Mouse (Mus musculus) stomach, embryonic 15.5 days (tissue): ENCODE data around the gene Prune1. TPM values are rescaled to one million over a fixed set of nuclear protein-coding genes. Genes with fewer than 3 reads are reported as not detected.
A peak's percentile ranks its signal among the peaks of the same experiment; 100 is the strongest.

ENCODE experiments used
- ATAC-seq: fragments of 200-750 bp; cut with Nextera tagmentation; 2 replicates; pipeline ENCODE4 v1.8.0; 2017; ENCODE audit warnings: low read depth, moderate number of reproducible peaks, moderate TSS enrichment; ENCODE audit not compliant: insufficient read depth, low FRiP score
- H3K27ac ChIP-seq: fragments of 300-500 bp; sonication (generic); 2 replicates; pipeline ENCODE4 v1.5.1; 2015; ENCODE audit warnings: mild to moderate bottlenecking, inconsistent platforms
- H3K27me3 ChIP-seq: fragments of 300-500 bp; sonication (generic); replicated peaks from 2 replicates; pipeline ENCODE4 v1.6.1; 2015; ENCODE audit warnings: inconsistent platforms
- H3K36me3 ChIP-seq: fragments of 300-500 bp; sonication (generic); 2 replicates; pipeline ENCODE4 v1.6.1; 2015; ENCODE audit warnings: inconsistent platforms
- H3K4me1 ChIP-seq: fragments of 300-500 bp; sonication (generic); 2 replicates; pipeline ENCODE4 v1.6.1; 2015; ENCODE audit warnings: inconsistent platforms
- H3K4me2 ChIP-seq: fragments of 300-500 bp; sonication (generic); 2 replicates; pipeline ENCODE4 v1.6.1; 2015; ENCODE audit warnings: mild to moderate bottlenecking, inconsistent platforms
- H3K4me3 ChIP-seq: fragments of 300-500 bp; sonication (generic); replicated peaks from 2 replicates; pipeline ENCODE4 v1.5.1; 2015; ENCODE audit warnings: inconsistent platforms
- H3K9ac ChIP-seq: fragments of 300-500 bp; sonication (generic); 2 replicates; pipeline ENCODE4 v1.6.1; 2015; ENCODE audit warnings: inconsistent platforms
- H3K9me3 ChIP-seq: fragments of 300-500 bp; sonication (generic); 2 replicates; pipeline ENCODE4 v1.6.1; 2016; ENCODE audit warnings: inconsistent platforms
- WGBS: fragments of 180-500 bp; shearing (Covaris S2); methylation state at CpG from one replicate; pipeline ENCODE4 v1.1.7; 2015; 5-methylcytosine and 5-hydroxymethylcytosine counted together
- polyA plus RNA-seq: library from polyadenylated mRNA; unstranded; fragments of >200 nt; fragmentation: Nextera tagmentation; extraction: Ambion mirVana; gene quantifications from 2 replicates; pipeline ENCODE4 v1.2.1, GENCODE M21; 2015

The Prune1 gene
- polyA plus RNA-seq, 1 experiment from 2014 or later, result 16.6 TPM

- H3K27me3 ChIP-seq, result no peaks in the 10 kb centered on the region
- H3K9ac ChIP-seq, result peak overlapping the region; percentile 98
- peak overlapping the region; percentile 94 for H3K27ac ChIP-seq
- H3K4me2 ChIP-seq, result peak overlapping the region; percentile 80
- WGBS, result under 1% methylated on average over 59 of the region's 71 CpGs
- H3K36me3 ChIP-seq, result no peaks in the 10 kb centered on the region
- peaks cover 26% of the 10 kb centered on the region for H3K4me1 ChIP-seq
- ATAC-seq, result peak; percentile 91
- no peaks in the 10 kb centered on the region for H3K9me3 ChIP-seq
- peak overlapping the region; percentile 86 for H3K4me3 ChIP-seq
Measured at GRCm38 (mm10) chr3:95315094-95315843, 33.4 kb upstream of the Prune1 start.

GRCm38 (mm10) chr3:95314486-95315093 lies 32.7 kb upstream of the Prune1 start, which contains the start of gene Cers2:
TSS of gene Cers2 (plus strand) at chr3:95314791.
- Histone ChIP-seq H3K36me3 (no peaks in the 10 kb centered on the region), H3K4me3 (peak within 1 kb of the TSS; percentile 86), H3K4me2 (peak within 1 kb of the TSS; percentile 80), H3K9ac (peak within 1 kb of the TSS; percentile 98), H3K9me3 (no peaks in the 10 kb centered on the region), H3K27ac (peak within 1 kb of the TSS; percentile 94), H3K4me1 (peaks cover 26% of the 10 kb centered on the region), H3K27me3 (no peaks in the 10 kb centered on the region)
- no peak for ATAC-seq
- WGBS, result 6% methylated on average over 27 of the region's 27 CpGs

GRCm38 (mm10) chr3:95314075-95314474 lies 32.2 kb upstream of the Prune1 start:
- Histone ChIP-seq H3K27ac (no peak overlapping the region), H3K4me1 (peaks cover 26% of the 10 kb centered on the region), H3K9me3 (no peaks in the 10 kb centered on the region), H3K27me3 (no peaks in the 10 kb centered on the region), H3K36me3 (no peaks in the 10 kb centered on the region), H3K4me2 (peak overlapping the region; percentile 80; the same call in 1 of the 2 replicates), H3K9ac (no peak overlapping the region), H3K4me3 (no peak overlapping the region)
- 70% methylated on average over 6 of the region's 6 CpGs for WGBS
- ATAC-seq, result no peak

GRCm38 (mm10) chr3:95313476-95313875 lies 31.6 kb upstream of the Prune1 start:
- peaks cover 23% of the 10 kb centered on the region for H3K4me1 ChIP-seq
- H3K27me3 ChIP-seq, result no peaks in the 10 kb centered on the region
- ATAC-seq, result no peak
- no peak overlapping the region for H3K27ac ChIP-seq
- no peaks in the 10 kb centered on the region for H3K9me3 ChIP-seq
- no peak overlapping the region for H3K9ac ChIP-seq
- H3K36me3 ChIP-seq, result no peaks in the 10 kb centered on the region
- no peak overlapping the region for H3K4me3 ChIP-seq
- 54% methylated on average over 7 of the region's 7 CpGs for WGBS
- H3K4me2 ChIP-seq, result no peak overlapping the region

- Histone ChIP-seq H3K4me3 (no peak overlapping the region), H3K9ac (no peak overlapping the region), H3K27me3 (no peaks in the 10 kb centered on the region), H3K4me1 (peaks cover 16% of the 10 kb centered on the region), H3K27ac (no peak overlapping the region), H3K9me3 (no peaks in the 10 kb centered on the region), H3K36me3 (no peaks in the 10 kb centered on the region), H3K4me2 (peak overlapping the region; percentile 19; the same call in 1 of the 2 replicates)
- 60% methylated on average over 6 of the region's 6 CpGs for WGBS
- ATAC-seq, result no peak
Measured at GRCm38 (mm10) chr3:95312623-95313022, 30.7 kb upstream of the Prune1 start.

GRCm38 (mm10) chr3:95310968-95311882 lies 29.3 kb upstream of the Prune1 start:
- no peak overlapping the region for H3K9ac ChIP-seq
- peaks cover 9% of the 10 kb centered on the region; the same call in 1 of the 2 replicates for H3K4me1 ChIP-seq
- H3K36me3 ChIP-seq, result no peaks in the 10 kb centered on the region
- no peak overlapping the region for H3K4me3 ChIP-seq
- no peak for ATAC-seq
- no peak overlapping the region for H3K27ac ChIP-seq
- no peaks in the 10 kb centered on the region for H3K9me3 ChIP-seq
- H3K4me2 ChIP-seq, result no peak overlapping the region
- no peaks in the 10 kb centered on the region for H3K27me3 ChIP-seq
- WGBS, result 64% methylated on average over 9 of the region's 9 CpGs

GRCm38 (mm10) chr3:95310496-95310895 lies 28.6 kb upstream of the Prune1 start:
- 0 out of 2 replicates have a peak, but pooled peaks cover 4% of the 10 kb centered on the region for H3K4me1 ChIP-seq
- H3K4me2 ChIP-seq, result no peak overlapping the region
- H3K27ac ChIP-seq, result no peak overlapping the region
- no peak overlapping the region for H3K4me3 ChIP-seq
- H3K9me3 ChIP-seq, result no peaks in the 10 kb centered on the region
- no peak for ATAC-seq
- H3K36me3 ChIP-seq, result no peaks in the 10 kb centered on the region
- no peaks in the 10 kb centered on the region for H3K27me3 ChIP-seq
- WGBS, result 58% methylated on average over 3 of the region's 3 CpGs
- no peak overlapping the region for H3K9ac ChIP-seq

- peak; percentile 14; the same call in 1 of the 2 replicates for ATAC-seq
- Histone ChIP-seq H3K27ac (peak within 1 kb of the TSS; percentile 35; the same call in 1 of the 2 replicates), H3K4me3 (no peak within 1 kb of the TSS), H3K4me1 (0 out of 2 replicates have a peak, but pooled peaks cover 4% of the 10 kb centered on the region), H3K36me3 (no peaks in the 10 kb centered on the region), H3K9ac (no peak within 1 kb of the TSS), H3K9me3 (no peaks in the 10 kb centered on the region), H3K4me2 (no peak within 1 kb of the TSS), H3K27me3 (no peaks in the 10 kb centered on the region)
- 42% methylated on average over 7 of the region's 7 CpGs for WGBS
Measured at GRCm38 (mm10) chr3:95307100-95307499, 25.2 kb upstream of the Prune1 start, which contains the start of gene Anxa9. TSS of gene Anxa9 (minus strand) at chr3:95307176.

GRCm38 (mm10) chr3:95306244-95306643 lies 24.4 kb upstream of the Prune1 start:
- Histone ChIP-seq H3K4me2 (no peak overlapping the region), H3K9ac (no peak overlapping the region), H3K36me3 (no peaks in the 10 kb centered on the region), H3K27me3 (no peaks in the 10 kb centered on the region), H3K27ac (no peak overlapping the region), H3K4me3 (no peak overlapping the region), H3K9me3 (no peaks in the 10 kb centered on the region), H3K4me1 (0 out of 2 replicates have a peak, but pooled peaks cover 4% of the 10 kb centered on the region)
- ATAC-seq, result no peak
- WGBS, result 69% methylated on average over 4 of the region's 4 CpGs

- 78% methylated on average over 3 of the region's 3 CpGs for WGBS
- no peak for ATAC-seq
- no peak overlapping the region for H3K27ac ChIP-seq
Measured at GRCm38 (mm10) chr3:95301204-95301796, 19.4 kb upstream of the Prune1 start.

GRCm38 (mm10) chr3:95298018-95298417 lies 16.1 kb upstream of the Prune1 start:
- Histone ChIP-seq H3K27me3 (no peaks in the 10 kb centered on the region), H3K9ac (no peak overlapping the region), H3K4me1 (peaks cover 12% of the 10 kb centered on the region; the same call in 1 of the 2 replicates), H3K4me2 (no peak overlapping the region), H3K27ac (no peak overlapping the region), H3K36me3 (peaks cover 35% of the 10 kb centered on the region), H3K4me3 (no peak overlapping the region), H3K9me3 (no peaks in the 10 kb centered on the region)
- 75% methylated on average over 7 of the region's 7 CpGs for WGBS
- no peak for ATAC-seq

More at GRCm38 (mm10) chr3:95301204-95301796, 19.4 kb upstream of the Prune1 start:
- H3K9ac ChIP-seq, result no peak overlapping the region
- peaks cover 13% of the 10 kb centered on the region; the same call in 1 of the 2 replicates for H3K36me3 ChIP-seq
- no peaks in the 10 kb centered on the region for H3K27me3 ChIP-seq
- H3K9me3 ChIP-seq, result no peaks in the 10 kb centered on the region
- no peak overlapping the region for H3K4me3 ChIP-seq
- H3K4me2 ChIP-seq, result no peak overlapping the region
- peaks cover 3% of the 10 kb centered on the region; the same call in 1 of the 2 replicates for H3K4me1 ChIP-seq
